Mouse (Mus musculus) neural tube, embryonic 15.5 days (tissue): Measurements from ENCODE around the gene Klhl9. TPM values are rescaled to one million over a fixed set of nuclear protein-coding genes. Genes with fewer than 3 reads are reported as not detected.

Experiments used
- ATAC-seq: fragments of 200-750 bp; cut with Nextera tagmentation; 2 replicates; pipeline ENCODE4 v1.8.0; 2017; ENCODE audit warnings: mild to moderate bottlenecking, moderate TSS enrichment, moderate library complexity; ENCODE audit not compliant: low FRiP score
- H3K27ac ChIP-seq: fragments of 300-500 bp; sonication (generic); replicated peaks from 2 replicates; pipeline ENCODE4 v1.5.1; 2015; ENCODE audit warnings: mild to moderate bottlenecking, inconsistent platforms
- H3K27me3 ChIP-seq: fragments of 300-500 bp; sonication (generic); replicated peaks from 2 replicates; pipeline ENCODE4 v1.6.1; 2015; ENCODE audit warnings: inconsistent platforms
- H3K36me3 ChIP-seq: fragments of 300-500 bp; sonication (generic); 2 replicates; pipeline ENCODE4 v1.6.1; 2015; ENCODE audit warnings: inconsistent platforms
- H3K4me1 ChIP-seq: fragments of 300-500 bp; sonication (generic); 2 replicates; pipeline ENCODE4 v1.6.1; 2015; ENCODE audit warnings: inconsistent platforms
- H3K4me2 ChIP-seq: fragments of 300-500 bp; sonication (generic); 2 replicates; pipeline ENCODE4 v1.6.1; 2015; ENCODE audit warnings: inconsistent platforms, mild to moderate bottlenecking, moderate library complexity
- H3K4me3 ChIP-seq: fragments of 300-500 bp; sonication (generic); replicated peaks from 2 replicates; pipeline ENCODE4 v1.5.1; 2015; ENCODE audit warnings: mild to moderate bottlenecking, inconsistent platforms
- H3K9ac ChIP-seq: fragments of 300-500 bp; sonication (generic); replicated peaks from 2 replicates; pipeline ENCODE4 v1.6.1; 2015; ENCODE audit warnings: mild to moderate bottlenecking, inconsistent platforms
- H3K9me3 ChIP-seq: fragments of 300-500 bp; sonication (generic); replicated peaks from 2 replicates; pipeline ENCODE4 v1.6.1; 2016; ENCODE audit warnings: inconsistent platforms
- WGBS: fragments of 180-500 bp; shearing (Covaris S2); methylation state at CpG from one replicate; pipeline ENCODE4 v1.1.7; 2015; ENCODE audit warnings: mixed read lengths; 5-methylcytosine and 5-hydroxymethylcytosine counted together
- polyA plus RNA-seq: library from polyadenylated mRNA; unstranded; fragments of >200 nt; fragmentation: Nextera tagmentation; extraction: Ambion mirVana; gene quantifications from 2 replicates; pipeline ENCODE4 v1.2.1, GENCODE M21; 2015

Klhl9 gene
- polyA plus RNA-seq, 1 experiment from 2014 or later, result 95.7 TPM

GRCm38 (mm10) chr4:88680362-88680761 is 41.9 kb downstream of the Klhl9 start:
- no peak overlapping the region for H3K27ac ChIP-seq
- no peak overlapping the region for H3K4me3 ChIP-seq
- no peak overlapping the region for H3K4me2 ChIP-seq
- H3K9me3 ChIP-seq, result no peaks in the 10 kb centered on the region
- 51% methylated on average over 8 of the region's 8 CpGs for WGBS
- ATAC-seq, result no peak
- H3K36me3 ChIP-seq, result no peaks in the 10 kb centered on the region
- H3K27me3 ChIP-seq, result no peaks in the 10 kb centered on the region
- H3K4me1 ChIP-seq, result no peaks in the 10 kb centered on the region
- no peak overlapping the region for H3K9ac ChIP-seq

GRCm38 (mm10) chr4:88676824-88677223 is 45.4 kb downstream of the Klhl9 start, which contains the start of gene Ifna16:
Gene Ifna16 (minus strand): TSS chr4:88676924.
- H3K4me2 ChIP-seq, result no peak within 1 kb of the TSS
- H3K36me3 ChIP-seq, result no peaks in the 10 kb centered on the region
- H3K9ac ChIP-seq, result no peak within 1 kb of the TSS
- H3K4me3 ChIP-seq, result no peak within 1 kb of the TSS
- ATAC-seq, result no peak
- H3K27ac ChIP-seq, result no peak within 1 kb of the TSS
- no peaks in the 10 kb centered on the region for H3K4me1 ChIP-seq
- no peaks in the 10 kb centered on the region for H3K9me3 ChIP-seq
- no peaks in the 10 kb centered on the region for H3K27me3 ChIP-seq
- 82% methylated on average over 1 of the region's 1 CpGs for WGBS

Other genes starting within 250 kb of the Klhl9 start
- not detected in 2 replicates for gene Ifnb1, start 199.7 kb downstream of the Klhl9 start, polyA plus RNA-seq
- not detected in 2 replicates for gene Ifna15, start 164.2 kb downstream of the Klhl9 start, polyA plus RNA-seq
- gene Ifna14, start 150.7 kb downstream of the Klhl9 start, polyA plus RNA-seq, result not detected in 2 replicates
- not detected in 2 replicates for gene Ifna9, start 130.1 kb downstream of the Klhl9 start, polyA plus RNA-seq
- gene Ifna12, start 119.1 kb downstream of the Klhl9 start, polyA plus RNA-seq, result not detected in 2 replicates
- gene C87499, start 88.1 kb downstream of the Klhl9 start, polyA plus RNA-seq, result not detected in 2 replicates
- gene Ifna13, start 78.0 kb downstream of the Klhl9 start, polyA plus RNA-seq, result not detected in 2 replicates
- not detected in 2 replicates for gene Ifna16, start 45.5 kb downstream of the Klhl9 start, polyA plus RNA-seq
- not detected in 2 replicates for gene Ifna2, start 38.6 kb downstream of the Klhl9 start, polyA plus RNA-seq
- not detected in 2 replicates for gene Ifnab, start 31.1 kb downstream of the Klhl9 start, polyA plus RNA-seq
- 1.0 and 1.4 TPM in 2 replicates for gene Gm26566, start 660 bp downstream of the Klhl9 start, polyA plus RNA-seq
- gene Gm13271, start 32.4 kb upstream of the Klhl9 start, polyA plus RNA-seq, result not detected in 2 replicates
- gene Gm13283, start 37.7 kb upstream of the Klhl9 start, polyA plus RNA-seq, result 0.18 TPM in 1 of 2 replicates, not detected in the other
- gene Gm13290, start 51.4 kb upstream of the Klhl9 start, polyA plus RNA-seq, result not detected in 2 replicates
- gene Gm13289, start 54.5 kb upstream of the Klhl9 start, polyA plus RNA-seq, result not detected in 2 replicates
- gene Gm13272, start 57.4 kb upstream of the Klhl9 start, polyA plus RNA-seq, result not detected in 2 replicates
- gene Ifnz, start 59.7 kb upstream of the Klhl9 start, polyA plus RNA-seq, result not detected in 2 replicates
- not detected in 2 replicates for gene Gm13276, start 63.2 kb upstream of the Klhl9 start, polyA plus RNA-seq
- not detected in 2 replicates for gene Gm13277, start 66.2 kb upstream of the Klhl9 start, polyA plus RNA-seq
- gene Gm13278, start 69.1 kb upstream of the Klhl9 start, polyA plus RNA-seq, result not detected in 2 replicates
- gene Gm13275, start 72.0 kb upstream of the Klhl9 start, polyA plus RNA-seq, result not detected in 2 replicates
- not detected in 2 replicates for gene Gm13279, start 74.9 kb upstream of the Klhl9 start, polyA plus RNA-seq
- 0.38 TPM in 1 of 2 replicates, not detected in the other for gene Gm13285, start 77.2 kb upstream of the Klhl9 start, polyA plus RNA-seq
- not detected in 2 replicates for gene Gm13287, start 80.8 kb upstream of the Klhl9 start, polyA plus RNA-seq
- not detected in 2 replicates for gene Gm13288, start 83.1 kb upstream of the Klhl9 start, polyA plus RNA-seq
- gene Ifna7, start 93.8 kb upstream of the Klhl9 start, polyA plus RNA-seq, result not detected in 2 replicates
- not detected in 2 replicates for gene Ifna11, start 97.5 kb upstream of the Klhl9 start, polyA plus RNA-seq
- gene Ifna6, start 105.0 kb upstream of the Klhl9 start, polyA plus RNA-seq, result not detected in 2 replicates
- gene Ifna5, start 113.1 kb upstream of the Klhl9 start, polyA plus RNA-seq, result not detected in 2 replicates
- gene Ifna4, start 119.4 kb upstream of the Klhl9 start, polyA plus RNA-seq, result not detected in 2 replicates
- gene Ifna1, start 127.6 kb upstream of the Klhl9 start, polyA plus RNA-seq, result not detected in 2 replicates
- gene Ifne, start 157.7 kb upstream of the Klhl9 start, polyA plus RNA-seq, result not detected in 2 replicates